Mouse (Mus musculus) myocyte (in vitro differentiated cells): Measurements from ENCODE around the gene Piwil1. TPM values are rescaled to one million over a fixed set of nuclear protein-coding genes. Genes with fewer than 3 reads are reported as not detected.

Experiments used
- H3K27me3 ChIP-seq: one replicate; pipeline ENCODE4 v1.6.1; 2011; ENCODE audit not compliant: control insufficient read depth, insufficient read depth, insufficient read length
- H3K36me3 ChIP-seq: one replicate; pipeline ENCODE4 v1.6.1; 2011; ENCODE audit not compliant: control insufficient read depth, insufficient read depth
- H3K4me2 ChIP-seq: one replicate; pipeline ENCODE4 v1.6.1; 2011; ENCODE audit warnings: low read depth, control low read depth
- H3K4me3 ChIP-seq: one replicate; pipeline ENCODE4 v1.5.1; 2011; ENCODE audit warnings: mild to moderate bottlenecking, control low read depth, moderate library complexity
- H3K79me2 ChIP-seq: one replicate; pipeline ENCODE4 v1.6.1; 2011; ENCODE audit not compliant: control insufficient read depth, insufficient read depth
- H3ac ChIP-seq: one replicate; pipeline ENCODE4 v1.6.1; 2011; ENCODE audit not compliant: control insufficient read depth, insufficient read length
- CEBPB ChIP-seq: IDR thresholded peaks from 2 replicates; pipeline ENCODE4 v1.6.1; 2011; ENCODE audit warnings: mild to moderate bottlenecking, moderate library complexity; ENCODE audit not compliant: poor library complexity, insufficient read depth, severe bottlenecking
- E2F4 ChIP-seq: IDR thresholded peaks from one replicate; pipeline ENCODE4 v1.6.1; 2011; ENCODE audit warnings: mild to moderate bottlenecking, control low read depth, moderate library complexity; ENCODE audit not compliant: insufficient read depth
- MAX ChIP-seq: IDR thresholded peaks from one replicate; pipeline ENCODE4 v1.6.1; 2011; ENCODE audit warnings: low read depth, mild to moderate bottlenecking, control low read depth
- MYOD1 ChIP-seq, 3 experiments: IDR thresholded peaks; one replicate each; pipeline ENCODE4 v1.6.1; 2011; ENCODE audit warnings: control low read depth in 2 of 3, low read depth in 2 of 3, mild to moderate bottlenecking in 2 of 3, moderate library complexity in 1 of 3; ENCODE audit not compliant: insufficient read length in 2 of 3, control insufficient read depth in 1 of 3
- MYOG ChIP-seq, 3 experiments: IDR thresholded peaks; one replicate each; pipeline ENCODE4 v1.6.1; 2011; ENCODE audit warnings: control low read depth in 2 of 3, low read depth in 2 of 3, mild to moderate bottlenecking in 2 of 3; ENCODE audit not compliant: insufficient read length in 2 of 3, control insufficient read depth in 1 of 3, insufficient read depth in 1 of 3
- POLR2A ChIP-seq: IDR thresholded peaks from one replicate; pipeline ENCODE4 v1.6.1; 2011; ENCODE audit warnings: low read depth, mild to moderate bottlenecking, control low read depth, moderate library complexity; ENCODE audit not compliant: insufficient read length
- POLR2AphosphoS2 ChIP-seq: IDR thresholded peaks from one replicate; pipeline ENCODE4 v1.6.1; 2011; ENCODE audit warnings: low read depth, control low read depth; ENCODE audit not compliant: insufficient read length
- REST ChIP-seq: IDR thresholded peaks from one replicate; pipeline ENCODE4 v1.6.1; 2011; ENCODE audit warnings: mild to moderate bottlenecking, control low read depth, moderate library complexity; ENCODE audit not compliant: insufficient read depth, insufficient read length
- SRF ChIP-seq: IDR thresholded peaks from one replicate; pipeline ENCODE4 v1.6.1; 2011; ENCODE audit warnings: low read depth; ENCODE audit not compliant: control insufficient read depth, insufficient read length
- TCF12 ChIP-seq: IDR thresholded peaks from one replicate; pipeline ENCODE4 v1.6.1; 2011; ENCODE audit warnings: mild to moderate bottlenecking, control low read depth; ENCODE audit not compliant: poor library complexity, insufficient read depth, severe bottlenecking
- TCF3 ChIP-seq: IDR thresholded peaks from one replicate; pipeline ENCODE4 v1.6.1; 2011; ENCODE audit warnings: low read depth, control low read depth; ENCODE audit not compliant: insufficient read length
- USF1 ChIP-seq: IDR thresholded peaks from one replicate; pipeline ENCODE4 v1.6.1; 2011; ENCODE audit warnings: low read depth, mild to moderate bottlenecking, control low read depth, moderate library complexity
- polyA plus RNA-seq: library from polyadenylated mRNA; unstranded; fragments of >200 nt; fragmentation: generic; extraction: Trizol; gene quantifications from one replicate; pipeline ENCODE4 v1.2.1, GENCODE M21; 2012; ENCODE audit warnings: missing spikeins

Piwil1 gene
- polyA plus RNA-seq, 1 experiment, result not detected

GRCm38 (mm10) chr5:128732416-128733014 lies 30.2 kb downstream of the Piwil1 start:
- H3K27me3 ChIP-seq, result no peaks in the 10 kb centered on the region
- no peaks in the 10 kb centered on the region for H3K36me3 ChIP-seq
- no peak overlapping the region for H3K4me2 ChIP-seq
- no peak overlapping the region for H3ac ChIP-seq
- H3K79me2 ChIP-seq, result no peaks in the 10 kb centered on the region
- H3K4me3 ChIP-seq, result no peak overlapping the region
- TF ChIP-seq MYOG (IDR thresholded peaks at IDR 0.05; ENCODE audit: control insufficient read depth in 1 of 3, insufficient read depth in 1 of 3, insufficient read length in 2 of 3, low read depth in 2 of 3) (no peak), REST (no peak), TCF12 (no peak), CEBPB (no peak), MAX (no peak), USF1 (no peak), POLR2AphosphoS2 (no peak)

- no peak overlapping the region for H3K4me2 ChIP-seq
- no peaks in the 10 kb centered on the region for H3K79me2 ChIP-seq
- no peaks in the 10 kb centered on the region for H3K36me3 ChIP-seq
- no peak for TF ChIP-seq TCF3
- TF ChIP-seq USF1, result no peak
- TF ChIP-seq TCF12, result no peak
- no peak overlapping the region for H3K4me3 ChIP-seq
- no peaks in the 10 kb centered on the region for H3K27me3 ChIP-seq
- H3ac ChIP-seq, result no peak overlapping the region
Measured at GRCm38 (mm10) chr5:128733955-128734354, 31.6 kb downstream of the Piwil1 start.

GRCm38 (mm10) chr5:128735921-128736320 lies 33.6 kb downstream of the Piwil1 start:
- Histone ChIP-seq H3K27me3 (no peaks in the 10 kb centered on the region), H3K36me3 (no peaks in the 10 kb centered on the region), H3K4me3 (no peak overlapping the region), H3K79me2 (no peaks in the 10 kb centered on the region), H3ac (no peak overlapping the region), H3K4me2 (no peak overlapping the region)
- no peak for TF ChIP-seq TCF3
- no peak for TF ChIP-seq CEBPB
- no peak for TF ChIP-seq TCF12
- no peak for TF ChIP-seq POLR2A
- no peak for TF ChIP-seq MYOG (IDR thresholded peaks at IDR 0.05; ENCODE audit: control insufficient read depth in 1 of 3, insufficient read depth in 1 of 3, insufficient read length in 2 of 3, low read depth in 2 of 3)
- TF ChIP-seq REST, result no peak
- TF ChIP-seq MAX, result no peak
- TF ChIP-seq MYOD1 (IDR thresholded peaks at IDR 0.05; ENCODE audit: control insufficient read depth in 1 of 3, insufficient read length in 2 of 3, low read depth in 2 of 3), result no peak
- TF ChIP-seq SRF, result no peak
- no peak for TF ChIP-seq POLR2AphosphoS2
- no peak for TF ChIP-seq E2F4
- no peak for TF ChIP-seq USF1

DNA sequence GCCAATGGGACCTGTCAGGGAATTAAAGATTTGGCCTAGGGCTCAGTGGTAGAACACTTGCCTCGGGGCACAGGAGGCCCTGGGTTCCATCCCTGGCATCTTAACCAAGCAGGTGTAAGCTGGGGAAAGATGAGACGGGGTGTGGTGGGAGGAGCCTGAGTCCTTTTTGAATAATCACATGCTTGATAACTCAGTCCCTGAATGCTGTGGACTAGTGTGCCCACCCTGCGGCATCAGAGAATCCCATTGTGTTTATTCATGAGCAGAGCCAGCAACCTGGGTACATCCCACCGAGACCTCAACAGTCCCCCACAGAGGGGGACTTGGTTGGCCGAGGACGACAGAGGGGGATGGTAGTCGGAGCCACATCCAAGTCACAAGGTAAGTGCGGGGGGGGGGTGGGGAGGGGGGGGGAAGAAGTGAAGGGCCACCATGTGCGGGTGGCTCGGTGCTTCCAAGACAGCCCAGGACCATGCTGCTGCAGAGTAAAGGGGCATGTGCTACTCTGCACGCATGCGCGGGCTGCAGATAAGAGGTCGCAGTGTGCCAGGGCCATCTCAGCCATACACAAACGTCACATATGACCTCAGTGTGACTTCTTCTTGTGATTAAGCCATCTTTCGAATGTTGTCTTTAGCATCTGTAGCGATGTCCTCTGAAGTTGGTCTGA lies 37.0 kb downstream of the Piwil1 start:
- no peak overlapping the region for H3ac ChIP-seq
- H3K36me3 ChIP-seq, result no peaks in the 10 kb centered on the region
- TF ChIP-seq POLR2AphosphoS2 (no peak), SRF (no peak), MYOG (IDR thresholded peaks at IDR 0.05; ENCODE audit: control insufficient read depth in 1 of 3, insufficient read depth in 1 of 3, insufficient read length in 2 of 3, low read depth in 2 of 3) (no peak), REST (no peak), E2F4 (no peak), TCF12 (no peak), MYOD1 (IDR thresholded peaks at IDR 0.05; ENCODE audit: control insufficient read depth in 1 of 3, insufficient read length in 2 of 3, low read depth in 2 of 3) (no peak), CEBPB (no peak), USF1 (no peak), TCF3 (no peak), POLR2A (no peak), MAX (no peak)
- no peak overlapping the region for H3K4me3 ChIP-seq
- H3K4me2 ChIP-seq, result no peak overlapping the region
- H3K27me3 ChIP-seq, result no peaks in the 10 kb centered on the region
- H3K79me2 ChIP-seq, result no peaks in the 10 kb centered on the region

DNA sequence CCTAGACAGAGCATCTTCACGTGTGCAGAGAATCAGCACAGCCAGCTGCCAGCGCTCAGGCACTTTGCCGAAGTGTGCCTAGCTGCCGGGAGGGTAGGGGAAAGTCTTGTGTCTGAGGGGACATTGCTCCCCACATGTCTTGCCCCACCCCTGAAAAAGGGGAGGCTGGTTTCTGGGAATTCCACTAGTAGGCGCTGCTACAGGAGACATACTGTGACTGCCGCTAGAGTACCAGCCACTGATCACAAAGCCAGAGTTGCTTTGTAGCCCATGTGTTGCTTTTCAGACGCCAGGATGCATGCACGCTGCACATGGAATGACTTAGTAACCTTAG lies 37.5 kb downstream of the Piwil1 start:
- H3K4me2 ChIP-seq, result no peak overlapping the region
- TF ChIP-seq MYOG (IDR thresholded peaks at IDR 0.05; ENCODE audit: control insufficient read depth in 1 of 3, insufficient read depth in 1 of 3, insufficient read length in 2 of 3, low read depth in 2 of 3), result no peak
- TF ChIP-seq POLR2AphosphoS2, result no peak
- no peak for TF ChIP-seq REST
- TF ChIP-seq MYOD1 (IDR thresholded peaks at IDR 0.05; ENCODE audit: control insufficient read depth in 1 of 3, insufficient read length in 2 of 3, low read depth in 2 of 3), result no peak
- no peak for TF ChIP-seq TCF3
- no peak for TF ChIP-seq E2F4
- TF ChIP-seq CEBPB, result no peak
- no peak for TF ChIP-seq USF1
- TF ChIP-seq MAX, result no peak
- no peak for TF ChIP-seq SRF
- no peak for TF ChIP-seq POLR2A
- TF ChIP-seq TCF12, result no peak
- H3ac ChIP-seq, result no peak overlapping the region
- no peak overlapping the region for H3K4me3 ChIP-seq
- H3K36me3 ChIP-seq, result no peaks in the 10 kb centered on the region
- H3K79me2 ChIP-seq, result no peaks in the 10 kb centered on the region
- H3K27me3 ChIP-seq, result no peaks in the 10 kb centered on the region
